Mouse (Mus musculus) E14TG2a.4 (cell line): ENCODE results near the gene Rapgef1.

Experiments
- CTCF ChIP-seq: conservative IDR thresholded peaks from 2 replicates; pipeline ENCODE4 v1.5.1; 2014; ENCODE audit warnings: low read length
- POU5F1 ChIP-seq: IDR thresholded peaks from 2 replicates; pipeline ENCODE4 v1.6.1; 2014; ENCODE audit warnings: low read length, borderline replicate concordance

- TF ChIP-seq CTCF (no peak), POU5F1 (no peak)
Measured at GRCm38 (mm10) chr2:29571921-29572700, 47.4 kb upstream of the Rapgef1 start.
